Mouse (Mus musculus): ENCODE data around the gene Emc9.

GRCm38 (mm10) chr14:55542268-55542667 is 42.8 kb downstream of the Emc9 start:
- TF ChIP-seq CTCF (IDR thresholded peaks at IDR 0.05; ENCODE audit: low read depth) (no peak), EP300 (IDR thresholded peaks at IDR 0.05; ENCODE audit: low read depth) (no peak)

Data from heart, postnatal 0 days (tissue).